Mouse (Mus musculus): Measurements from ENCODE around the gene Olfr356. TPM values are rescaled to one million over a fixed set of nuclear protein-coding genes. Genes with fewer than 3 reads are reported as not detected.

Olfr356 gene
- polyA plus RNA-seq (2015; fragmentation: Illumina TruSeq; extraction: RNeasy Lipid Tissue Mini Kit (QIAGEN cat#74804); ENCODE audit: insufficient read depth, low replicate concordance), result not detected

GRCm38 (mm10) chr2:36936821-36937220 lies at the start of gene Olfr356:
Gene Olfr356 (plus strand): TSS chr2:36937121.

DNA sequence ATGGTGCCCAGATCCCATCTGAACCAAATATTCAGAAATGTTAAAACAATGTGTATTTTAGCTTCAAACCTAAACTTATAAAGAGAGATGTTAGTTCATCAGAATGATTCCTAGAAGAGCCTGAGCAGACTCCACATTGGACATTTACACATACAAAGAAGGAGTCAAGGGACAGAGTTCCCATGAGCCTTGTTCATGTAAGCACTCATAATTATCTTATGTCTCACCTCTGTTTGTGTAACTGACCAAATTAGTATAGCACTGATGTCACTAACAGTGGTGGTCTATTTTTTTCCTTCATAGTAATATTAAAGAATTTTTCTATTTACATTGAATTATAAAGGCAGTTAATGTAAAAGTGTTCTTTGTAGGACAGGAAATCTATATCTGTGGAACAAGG lies 44.1 kb upstream of the Olfr356 start, which contains the start of gene Olfr353:
Gene Olfr353, minus strand, starts transcription at position 101 of the 400 bp plus-strand sequence.

DNA sequence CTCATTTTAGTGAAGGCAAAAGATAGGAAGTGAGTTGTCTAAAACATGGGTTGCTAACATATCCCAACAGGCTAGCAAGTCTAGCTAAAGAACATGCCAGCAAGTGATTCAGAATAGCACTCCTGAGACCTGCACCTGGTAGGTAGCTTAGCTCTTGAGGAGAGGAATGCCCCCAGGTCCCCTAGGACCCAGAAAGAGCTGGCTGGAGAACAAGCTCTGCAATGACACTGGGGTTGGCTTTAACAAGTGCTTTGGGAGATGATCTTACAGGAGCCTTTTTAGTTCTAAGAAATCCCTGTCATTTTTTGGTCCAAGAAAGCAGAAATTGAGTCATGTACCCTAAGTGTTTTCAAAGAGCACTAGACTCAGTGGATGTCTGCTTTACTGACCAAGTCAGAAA lies 31.5 kb upstream of the Olfr356 start, which contains the start of gene Olfr354:
Gene Olfr354, plus strand, starts transcription at position 301 of the 400 bp plus-strand sequence.

DNA sequence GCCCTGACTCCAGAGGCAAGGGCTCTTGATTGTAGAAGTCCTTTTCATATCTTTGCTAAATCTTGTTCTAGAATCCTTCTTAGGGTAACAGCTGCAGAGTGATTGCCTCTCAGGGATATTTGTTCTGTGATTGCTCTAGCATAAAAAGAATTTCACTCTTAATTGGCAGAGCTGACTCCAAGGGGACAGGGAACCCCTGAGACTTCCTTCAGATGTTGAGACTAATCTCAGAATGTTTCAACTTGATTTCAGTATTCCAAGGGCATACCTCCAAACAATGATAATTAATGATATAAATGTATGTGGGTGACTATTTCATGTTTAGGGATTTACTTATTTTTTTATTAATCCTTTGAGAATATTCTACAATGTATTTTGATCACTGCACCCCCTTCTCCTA lies 8.1 kb upstream of the Olfr356 start, which contains the start of gene Olfr355:
Gene Olfr355, minus strand, starts transcription at position 101 of the 400 bp plus-strand sequence.

Other genes with a start within 250 kb of the Olfr356 start
- not detected for gene Olfr347, start 205.2 kb upstream of the Olfr356 start, polyA plus RNA-seq (2015; fragmentation: Illumina TruSeq; extraction: RNeasy Lipid Tissue Mini Kit (QIAGEN cat#74804); ENCODE audit: insufficient read depth, low replicate concordance)
- gene Olfr348, start 152.8 kb upstream of the Olfr356 start, polyA plus RNA-seq (2015; fragmentation: Illumina TruSeq; extraction: RNeasy Lipid Tissue Mini Kit (QIAGEN cat#74804); ENCODE audit: insufficient read depth, low replicate concordance), result not detected
- not detected for gene Olfr50, start 146.6 kb upstream of the Olfr356 start, polyA plus RNA-seq (2015; fragmentation: Illumina TruSeq; extraction: RNeasy Lipid Tissue Mini Kit (QIAGEN cat#74804); ENCODE audit: insufficient read depth, low replicate concordance)
- not detected for gene Olfr3, start 120.1 kb upstream of the Olfr356 start, polyA plus RNA-seq (2015; fragmentation: Illumina TruSeq; extraction: RNeasy Lipid Tissue Mini Kit (QIAGEN cat#74804); ENCODE audit: insufficient read depth, low replicate concordance)
- gene Olfr350, start 90.8 kb upstream of the Olfr356 start, polyA plus RNA-seq (2015; fragmentation: Illumina TruSeq; extraction: RNeasy Lipid Tissue Mini Kit (QIAGEN cat#74804); ENCODE audit: insufficient read depth, low replicate concordance), result not detected
- not detected for gene Olfr351, start 74.5 kb upstream of the Olfr356 start, polyA plus RNA-seq (2015; fragmentation: Illumina TruSeq; extraction: RNeasy Lipid Tissue Mini Kit (QIAGEN cat#74804); ENCODE audit: insufficient read depth, low replicate concordance)
- not detected for gene Olfr352, start 68.7 kb upstream of the Olfr356 start, polyA plus RNA-seq (2015; fragmentation: Illumina TruSeq; extraction: RNeasy Lipid Tissue Mini Kit (QIAGEN cat#74804); ENCODE audit: insufficient read depth, low replicate concordance)
- gene Olfr353, start 44.2 kb upstream of the Olfr356 start, polyA plus RNA-seq (2015; fragmentation: Illumina TruSeq; extraction: RNeasy Lipid Tissue Mini Kit (QIAGEN cat#74804); ENCODE audit: insufficient read depth, low replicate concordance), result not detected
- not detected for gene Olfr354, start 31.4 kb upstream of the Olfr356 start, polyA plus RNA-seq (2015; fragmentation: Illumina TruSeq; extraction: RNeasy Lipid Tissue Mini Kit (QIAGEN cat#74804); ENCODE audit: insufficient read depth, low replicate concordance)
- gene Olfr355, start 8.2 kb upstream of the Olfr356 start, polyA plus RNA-seq (2015; fragmentation: Illumina TruSeq; extraction: RNeasy Lipid Tissue Mini Kit (QIAGEN cat#74804); ENCODE audit: insufficient read depth, low replicate concordance), result not detected
- gene Olfr357, start 56.7 kb downstream of the Olfr356 start, polyA plus RNA-seq (2015; fragmentation: Illumina TruSeq; extraction: RNeasy Lipid Tissue Mini Kit (QIAGEN cat#74804); ENCODE audit: insufficient read depth, low replicate concordance), result not detected
- not detected for gene Olfr358, start 72.2 kb downstream of the Olfr356 start, polyA plus RNA-seq (2015; fragmentation: Illumina TruSeq; extraction: RNeasy Lipid Tissue Mini Kit (QIAGEN cat#74804); ENCODE audit: insufficient read depth, low replicate concordance)
- gene Olfr360, start 128.6 kb downstream of the Olfr356 start, polyA plus RNA-seq (2015; fragmentation: Illumina TruSeq; extraction: RNeasy Lipid Tissue Mini Kit (QIAGEN cat#74804); ENCODE audit: insufficient read depth, low replicate concordance), result not detected
- gene Olfr361, start 152.2 kb downstream of the Olfr356 start, polyA plus RNA-seq (2015; fragmentation: Illumina TruSeq; extraction: RNeasy Lipid Tissue Mini Kit (QIAGEN cat#74804); ENCODE audit: insufficient read depth, low replicate concordance), result not detected
- not detected for gene Olfr362, start 180.8 kb downstream of the Olfr356 start, polyA plus RNA-seq (2015; fragmentation: Illumina TruSeq; extraction: RNeasy Lipid Tissue Mini Kit (QIAGEN cat#74804); ENCODE audit: insufficient read depth, low replicate concordance)
- gene Olfr364-ps1, start 202.2 kb downstream of the Olfr356 start, polyA plus RNA-seq (2015; fragmentation: Illumina TruSeq; extraction: RNeasy Lipid Tissue Mini Kit (QIAGEN cat#74804); ENCODE audit: insufficient read depth, low replicate concordance), result not detected